Mouse (Mus musculus): ENCODE data around the gene 9930021J03Rik. TPM values are rescaled to one million over a fixed set of nuclear protein-coding genes. Genes with fewer than 3 reads are reported as not detected.

Gene 9930021J03Rik
- total RNA-seq, 2 experiments from 2014 or later, result 9.7 to 11.0 TPM

GRCm38 (mm10) chr19:29696309-29696708 is 109.5 kb downstream of the 9930021J03Rik start:
- DNase-seq, result no peak

GRCm38 (mm10) chr19:29695071-29695470 is 110.7 kb downstream of the 9930021J03Rik start:
- DNase-seq, result no peak

DNA sequence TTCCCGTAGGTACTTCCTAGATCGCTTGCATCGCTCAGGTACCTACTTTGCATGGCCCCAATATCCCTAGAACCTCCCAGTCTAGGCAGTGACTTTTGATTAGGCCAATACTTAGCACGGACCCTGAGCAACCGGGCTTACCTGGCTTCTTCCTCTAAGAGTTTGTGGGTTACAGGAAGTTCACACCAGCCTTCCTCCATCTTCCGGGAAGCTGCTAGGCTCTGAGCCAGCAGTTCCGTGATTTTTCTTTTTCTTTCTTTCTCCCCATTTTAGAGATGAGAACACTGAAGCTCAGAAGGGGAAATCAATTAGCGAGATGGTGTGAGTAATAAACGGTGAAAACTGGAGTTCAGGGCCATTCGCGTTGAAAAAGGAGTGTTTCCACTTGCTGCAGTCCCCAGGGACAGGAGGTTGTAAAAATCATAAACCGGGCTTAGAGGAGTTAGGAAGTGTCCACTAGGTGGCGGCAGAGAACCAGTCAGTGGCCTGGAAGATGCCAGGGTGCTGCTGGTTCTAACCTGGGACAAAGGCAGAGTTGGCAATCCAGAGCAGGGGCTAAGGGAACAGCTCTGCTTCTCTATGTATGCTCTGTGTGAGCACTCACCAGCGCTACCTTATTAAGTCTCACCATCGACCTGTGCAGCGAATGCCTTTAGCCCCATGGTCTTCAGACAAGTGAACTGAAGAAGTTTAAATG is 121.8 kb downstream of the 9930021J03Rik start:
- DNase-seq, result peak; percentile 49

DNA sequence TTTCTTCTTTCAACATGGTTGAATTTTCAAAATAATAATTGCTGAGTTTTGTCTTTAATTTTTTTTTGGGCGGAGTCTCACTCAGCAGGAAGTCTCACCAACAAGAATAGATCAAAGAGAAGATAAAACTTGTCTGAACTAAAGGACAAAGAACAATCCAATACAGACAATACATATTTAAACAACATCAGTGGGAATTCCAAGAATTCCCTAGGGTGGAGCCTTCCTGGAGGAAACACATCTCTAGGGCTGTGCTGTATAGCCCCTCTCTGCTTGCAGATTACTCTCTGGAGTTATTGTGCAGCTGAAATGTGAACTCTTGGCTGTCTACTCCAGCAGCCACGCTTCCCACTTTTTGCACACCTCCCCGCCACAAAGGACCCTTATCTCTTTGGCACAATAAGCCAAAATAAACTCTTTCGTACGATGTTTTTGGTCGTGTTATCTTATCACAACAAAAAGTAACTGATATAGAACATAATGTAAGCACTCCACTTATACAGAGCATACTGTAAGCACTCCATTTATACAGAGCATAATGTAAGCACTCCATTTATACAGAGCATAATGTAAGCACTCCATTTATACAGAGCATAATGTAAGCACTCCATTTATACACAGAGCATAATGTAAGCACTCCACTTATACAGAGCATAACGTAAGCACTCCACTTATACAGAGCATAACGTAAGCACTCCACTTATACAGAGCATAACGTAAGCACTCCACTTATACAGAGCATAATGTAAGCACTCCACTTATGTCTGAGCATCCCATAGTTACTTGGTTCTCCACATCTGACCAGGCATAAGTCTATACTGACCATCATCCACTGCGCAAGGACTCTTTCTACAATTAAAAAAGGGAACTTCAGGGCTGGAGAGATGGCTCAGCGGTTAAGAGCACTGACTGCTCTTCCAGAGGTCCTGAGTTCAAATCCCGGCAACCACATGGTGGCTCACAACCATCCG is 125.3 kb downstream of the 9930021J03Rik start:
- no peak for DNase-seq

GRCm38 (mm10) chr19:29678181-29678778 is 127.5 kb downstream of the 9930021J03Rik start:
- DNase-seq, result no peak

DNA sequence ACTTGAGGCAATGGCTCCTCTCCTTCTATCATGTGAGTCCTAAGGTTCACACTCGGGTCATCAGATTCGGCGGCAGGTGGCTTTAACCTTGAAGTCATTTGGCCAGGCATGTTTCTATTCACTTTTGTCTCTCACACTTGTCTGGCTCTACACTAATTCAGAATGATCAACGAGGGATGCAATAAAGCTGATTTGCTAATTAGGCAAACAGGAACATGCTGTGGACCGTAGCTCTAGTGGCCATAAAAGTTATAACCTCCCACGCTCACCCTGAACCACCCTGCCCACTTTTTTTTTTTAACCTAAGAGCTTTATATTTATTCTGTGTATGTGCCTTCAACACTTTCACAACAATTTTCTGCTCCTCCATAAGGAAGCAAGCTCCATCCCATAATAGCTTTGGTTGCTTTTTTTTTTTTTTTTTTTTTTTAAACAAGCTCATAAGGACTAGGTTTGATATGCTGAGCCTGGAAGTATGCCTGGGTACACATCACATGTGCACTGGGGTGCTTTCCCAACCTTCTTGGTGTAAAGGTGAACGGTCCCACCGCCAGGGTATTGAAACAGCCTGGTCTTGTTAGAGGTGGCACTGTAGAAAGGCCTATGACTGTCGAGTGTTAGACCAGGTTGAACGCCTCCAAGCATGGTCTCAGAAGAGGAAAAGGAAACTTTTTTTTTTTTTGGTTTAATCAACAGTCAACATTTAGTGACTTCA is 129.2 kb downstream of the 9930021J03Rik start:
- DNase-seq, result no peak

GRCm38 (mm10) chr19:29675562-29676078 is 130.2 kb downstream of the 9930021J03Rik start:
- no peak for DNase-seq

GRCm38 (mm10) chr19:29674946-29675345 is 130.8 kb downstream of the 9930021J03Rik start:
- no peak for DNase-seq

- DNase-seq, result no peak
Observed at GRCm38 (mm10) chr19:29672660-29673059, 133.1 kb downstream of the 9930021J03Rik start.

- no peak for DNase-seq
Observed at GRCm38 (mm10) chr19:29671160-29671559, 134.6 kb downstream of the 9930021J03Rik start.

GRCm38 (mm10) chr19:29670247-29670646 is 135.5 kb downstream of the 9930021J03Rik start:
- no peak for DNase-seq

- DNase-seq, result no peak
Observed at GRCm38 (mm10) chr19:29668135-29668534, 137.7 kb downstream of the 9930021J03Rik start.

GRCm38 (mm10) chr19:29666965-29667594 is 138.7 kb downstream of the 9930021J03Rik start:
- no peak for DNase-seq

GRCm38 (mm10) chr19:29666164-29666563 is 139.6 kb downstream of the 9930021J03Rik start:
- no peak for DNase-seq

DNA sequence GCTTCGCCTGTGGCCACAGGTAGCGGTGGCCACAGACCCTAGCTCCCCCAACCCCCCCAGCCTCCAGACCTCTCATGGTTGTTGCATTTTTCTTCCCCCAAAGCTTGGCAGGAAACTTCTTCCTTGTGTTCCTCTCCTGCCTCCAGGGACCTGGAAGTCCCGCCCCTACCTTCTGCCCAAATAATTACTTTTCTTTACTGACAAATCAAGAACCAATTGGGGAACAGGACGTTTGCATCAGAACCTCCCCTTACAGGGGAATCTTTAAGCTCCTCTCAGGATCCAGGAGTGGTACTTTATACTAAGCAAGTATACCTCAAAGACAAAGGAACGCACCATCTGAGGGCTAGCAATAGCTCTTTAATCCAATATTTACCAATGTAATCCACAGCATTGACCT is 140.9 kb downstream of the 9930021J03Rik start:
- no peak for DNase-seq

Other genes with a start within 250 kb of the 9930021J03Rik start
- 1 to 10 TPM; 6.7 to 7.7 TPM for gene Ermp1, start 157.6 kb downstream of the 9930021J03Rik start, total RNA-seq (2021)
- not detected for gene Mlana, start 108.2 kb downstream of the 9930021J03Rik start, total RNA-seq (2021)
- 1 to 10 TPM; 8.0 to 8.1 TPM for gene Ranbp6, start 7.0 kb upstream of the 9930021J03Rik start, total RNA-seq (2021)
- gene Il33, start 119.1 kb upstream of the 9930021J03Rik start, total RNA-seq (2021), result 1 to 10 TPM; 3.3 to 5.6 TPM
- gene Trpd52l3, start 197.8 kb upstream of the 9930021J03Rik start, total RNA-seq (2021), result not detected
- 10 to 100 TPM; 13.3 to 14.3 TPM for gene Uhrf2, start 224.5 kb upstream of the 9930021J03Rik start, total RNA-seq (2021)

All from gastrocnemius, postnatal 25 days (tissue).